Mouse (Mus musculus) frontal cortex, postnatal 10 days (tissue): ENCODE data around the gene Klrb1a.
"Not testable (repeated sequence)": the region's sequence is repeated elsewhere in the genome, so short reads cannot be mapped to it uniquely, and the experiment has no call there.

ENCODE experiments used
- DNase-seq, 2 experiments: peaks; one replicate each; pipeline ENCODE4 v3.0.0; 2022; ENCODE audit warnings: low spot score in 2 of 2, mixed read lengths in 1 of 2

The Klrb1a gene

DNA sequence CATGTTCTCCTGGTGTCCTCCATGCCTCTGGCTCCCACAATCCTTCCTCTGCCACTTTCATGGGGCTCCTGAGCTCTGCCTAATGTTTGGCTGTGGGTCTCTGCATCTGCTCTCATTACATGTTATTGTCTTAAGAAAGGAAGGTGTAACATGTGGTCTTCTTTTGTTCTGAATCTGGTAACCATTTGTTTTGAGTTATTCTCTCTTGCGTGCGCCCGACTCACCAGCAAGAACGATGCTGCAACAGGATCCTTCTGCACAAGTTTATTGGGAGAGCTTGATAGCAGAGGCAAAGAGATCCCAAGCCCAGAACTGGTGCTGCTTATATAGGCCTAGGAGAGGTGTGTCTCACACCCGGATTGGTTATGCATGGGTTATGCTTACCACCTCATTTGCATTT is at the start of gene Klrb1a:
Gene Klrb1a, minus strand, starts transcription at position 101 of the 400 bp plus-strand sequence.
- not testable (repeated sequence) for DNase-seq

DNA sequence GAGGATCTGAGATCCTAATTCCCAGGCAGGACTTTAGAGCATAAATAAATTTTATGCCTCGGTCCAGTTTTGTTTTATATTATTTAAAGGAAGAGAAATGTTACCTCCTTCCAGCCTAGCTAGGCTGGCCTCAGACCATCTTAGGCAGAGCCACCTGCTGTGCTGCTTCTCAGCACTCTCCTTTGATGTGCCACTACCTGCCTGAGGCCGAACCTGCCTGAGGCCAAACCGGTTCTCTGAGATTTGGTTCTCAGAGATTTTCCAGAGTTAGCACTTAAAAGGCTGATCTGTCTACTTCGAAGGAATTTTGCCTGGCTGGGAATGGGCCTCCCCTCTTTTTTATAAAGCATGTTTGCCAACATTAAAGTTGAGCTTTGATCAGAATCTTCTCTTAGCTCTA is 46.6 kb upstream of the Klrb1a start:
- DNase-seq, result no peak

DNA sequence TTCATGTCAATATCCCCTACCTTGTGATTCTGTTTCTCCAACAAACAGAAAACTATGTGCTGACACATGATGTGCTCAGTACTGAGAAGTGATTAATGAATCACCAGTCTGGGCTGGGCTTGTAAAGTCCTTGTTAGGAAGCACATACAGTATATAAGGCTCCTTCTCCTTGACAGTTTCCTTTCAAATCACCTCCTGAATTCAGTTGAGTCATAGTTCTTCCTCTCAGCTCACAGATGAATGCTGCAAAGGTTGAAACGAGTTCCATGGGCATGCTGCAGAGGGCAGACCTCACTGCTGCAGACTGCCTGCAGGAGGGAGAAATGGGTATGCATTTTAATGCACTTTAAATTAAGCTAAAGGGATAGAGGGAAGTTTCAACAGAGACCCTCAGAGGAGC is 38.9 kb upstream of the Klrb1a start, which contains the start of gene Clec2h:
Gene Clec2h, plus strand, starts transcription at position 180 of the 400 bp plus-strand sequence.
- no peak for DNase-seq

DNA sequence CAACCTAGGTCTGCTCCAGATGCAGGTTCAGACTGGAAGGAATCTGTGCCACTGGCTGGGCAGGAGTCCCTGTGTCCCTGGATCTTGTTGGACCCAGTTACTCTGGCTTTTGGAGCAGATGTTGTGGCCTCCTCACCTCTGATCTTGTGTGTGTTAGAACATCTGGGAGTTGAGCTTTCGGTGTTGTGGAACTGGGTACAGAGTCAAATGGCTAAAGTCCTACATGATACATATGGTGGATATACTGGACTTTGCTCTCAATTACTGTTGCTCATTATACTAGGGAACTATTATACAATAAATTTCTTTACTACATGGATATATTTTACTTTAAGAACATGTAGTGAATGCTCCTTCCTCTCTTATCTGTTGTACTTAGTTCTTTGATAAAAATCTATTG is 37.9 kb upstream of the Klrb1a start:
- DNase-seq, result no peak

DNA sequence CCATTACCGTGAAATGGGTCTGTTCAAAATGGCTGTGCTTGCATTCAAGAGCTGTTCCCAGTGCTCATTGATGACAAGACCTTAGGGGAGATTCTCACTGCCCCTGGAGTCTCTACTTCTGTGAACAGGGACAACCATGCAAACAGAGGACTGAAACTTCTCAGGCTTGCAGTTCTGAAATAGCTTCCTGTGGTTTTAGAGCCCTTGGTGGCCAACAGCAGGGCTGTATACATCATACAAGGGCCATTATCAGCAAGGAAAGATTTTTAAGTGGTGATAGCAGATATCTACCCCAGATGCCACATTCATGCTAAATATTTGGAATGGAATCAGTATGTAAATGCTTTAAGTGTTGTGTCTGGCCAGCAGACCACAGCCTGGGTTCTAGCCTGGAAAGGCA is 29.6 kb upstream of the Klrb1a start:
- DNase-seq, result no peak

DNA sequence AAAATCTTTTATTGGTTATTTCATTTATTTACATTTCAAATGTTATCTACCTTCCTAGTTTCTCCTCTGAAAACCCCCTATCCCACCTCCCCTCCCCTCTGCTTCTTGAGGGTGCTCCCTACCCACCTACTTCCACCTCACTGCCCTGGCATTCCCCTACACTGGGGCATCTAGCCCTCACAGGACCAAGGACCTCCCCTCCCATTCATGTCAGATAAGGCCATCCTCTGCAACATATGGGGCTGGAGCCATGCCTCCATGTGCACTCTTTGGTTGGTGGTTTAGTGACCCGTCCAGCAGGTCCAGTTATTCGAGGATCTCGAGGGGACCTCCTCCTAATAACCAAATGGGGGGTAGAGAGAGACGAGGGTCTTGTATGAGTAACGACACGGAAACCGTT is 27.5 kb upstream of the Klrb1a start:
- not testable (repeated sequence) for DNase-seq

DNA sequence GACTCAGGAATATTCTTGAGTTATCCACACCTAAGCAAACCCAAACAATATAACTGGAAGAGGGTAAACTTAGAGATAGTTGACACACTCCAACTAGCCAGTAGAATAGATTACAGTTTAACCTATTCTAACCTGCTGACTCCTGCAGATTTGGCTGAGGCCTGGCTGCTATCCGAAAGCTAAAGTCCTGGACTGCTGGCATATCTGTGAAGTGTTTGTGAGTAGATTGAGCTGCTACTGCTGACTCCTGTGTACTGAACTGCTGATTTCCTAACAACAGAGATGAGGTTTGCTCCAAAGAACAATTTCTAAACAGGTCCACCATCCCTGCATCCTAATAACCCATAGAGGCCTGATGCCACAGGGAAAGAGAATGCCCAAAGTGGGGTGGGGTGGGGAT is 26.9 kb upstream of the Klrb1a start:
- DNase-seq, result no peak

DNA sequence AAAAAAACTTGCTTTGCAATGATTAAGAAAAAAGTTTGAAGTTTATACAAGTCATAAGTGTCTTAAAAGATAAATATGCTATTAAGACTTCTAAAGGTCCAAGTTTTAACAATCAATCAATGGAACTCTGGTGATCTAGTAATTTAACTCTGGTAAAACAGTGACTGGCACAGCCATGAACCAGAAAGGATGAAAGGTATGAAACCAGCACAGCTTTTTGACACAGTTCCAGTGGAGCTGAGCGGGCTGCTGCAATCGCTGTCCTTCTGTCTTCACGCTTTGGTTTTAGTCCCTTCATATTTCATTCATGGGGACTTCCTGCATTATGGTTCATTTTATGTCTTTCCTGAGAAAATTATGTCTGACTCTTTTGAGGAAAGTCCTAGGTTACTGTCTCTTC is 26.3 kb upstream of the Klrb1a start:
- no peak for DNase-seq

DNA sequence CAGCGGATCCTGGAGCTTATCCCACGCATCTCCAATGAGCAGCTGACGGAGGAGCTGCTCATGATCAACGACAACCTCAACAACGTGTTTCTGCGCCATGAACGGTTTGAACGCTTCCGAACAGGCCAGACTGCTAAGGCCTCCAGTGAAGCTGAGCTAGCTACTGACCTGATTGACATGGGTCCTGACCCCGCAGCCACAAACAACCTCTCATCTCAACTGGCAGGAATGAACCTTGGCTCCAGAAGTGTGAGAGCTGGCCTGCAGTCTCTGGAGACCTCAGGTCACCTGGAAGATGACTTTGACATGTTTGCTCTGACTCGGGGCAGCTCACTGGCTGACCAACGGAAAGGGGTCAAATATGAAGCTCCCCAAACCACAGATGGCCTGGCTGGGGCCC is 22.4 kb upstream of the Klrb1a start:
- DNase-seq, result not testable (repeated sequence)

DNA sequence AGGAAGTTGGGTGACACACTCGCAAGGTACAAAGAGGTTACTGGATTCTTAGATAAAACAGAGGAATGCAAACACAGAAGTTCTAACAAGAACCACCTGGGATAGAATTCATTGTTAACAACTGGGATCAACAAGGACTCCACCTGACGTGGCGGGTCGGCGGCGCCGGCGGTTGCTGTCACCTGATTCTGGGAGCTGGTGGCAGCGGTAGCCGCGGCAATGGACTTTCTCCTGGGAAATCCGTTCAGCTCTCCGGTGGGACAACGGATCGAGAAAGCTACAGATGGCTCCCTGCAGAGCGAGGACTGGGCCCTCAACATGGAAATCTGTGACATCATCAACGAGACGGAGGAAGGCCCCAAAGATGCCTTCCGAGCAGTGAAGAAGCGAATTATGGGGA is 21.4 kb upstream of the Klrb1a start:
- DNase-seq, result not testable (repeated sequence)

DNA sequence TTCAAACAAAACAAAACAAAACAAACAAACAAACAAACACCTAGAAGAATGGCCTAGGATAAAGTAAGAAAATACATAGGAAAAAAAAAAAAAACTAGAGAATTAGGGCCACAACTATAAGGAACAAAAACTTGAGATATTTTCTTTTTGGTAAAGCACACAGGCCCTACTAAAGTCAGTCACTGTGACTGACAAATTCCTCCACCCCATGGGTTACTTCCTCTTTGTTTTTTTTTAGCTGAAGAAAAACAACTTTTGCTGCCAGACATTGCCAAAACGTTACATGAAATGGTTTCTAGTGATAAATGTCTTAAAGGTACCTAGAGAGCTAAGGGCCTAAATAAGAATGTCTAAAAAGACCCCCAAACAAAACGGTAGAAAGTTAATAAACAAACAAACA is 20.7 kb upstream of the Klrb1a start:
- no peak for DNase-seq

DNA sequence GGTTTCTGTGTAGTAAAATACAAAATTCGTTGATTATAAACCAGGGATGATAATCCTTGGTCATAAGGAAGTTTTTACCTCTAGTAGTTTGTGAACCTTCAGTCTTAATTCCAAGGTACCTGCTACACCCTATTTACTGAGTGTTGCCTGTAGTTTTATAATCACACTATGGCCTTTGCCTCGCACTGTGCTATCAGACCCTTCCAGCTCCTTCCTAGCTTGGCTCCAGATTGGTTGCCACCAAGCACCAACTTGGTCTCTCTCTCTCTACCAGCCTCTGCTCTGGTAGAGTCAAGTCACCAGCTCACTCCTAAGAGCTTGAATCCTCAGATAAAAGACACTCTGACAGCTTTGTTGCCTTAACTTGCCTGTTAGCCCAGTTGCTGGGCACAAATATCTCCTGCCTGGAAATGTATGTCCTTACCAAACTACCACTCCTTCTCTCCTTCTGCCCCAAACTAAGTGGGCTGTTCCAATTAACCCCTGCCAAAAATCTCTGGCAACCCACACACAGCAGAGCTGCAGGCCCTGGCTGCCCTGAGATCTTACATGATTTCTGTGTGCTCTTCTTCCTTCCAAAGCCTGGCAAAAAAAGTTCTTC is 17.9 kb upstream of the Klrb1a start:
- no peak for DNase-seq

DNA sequence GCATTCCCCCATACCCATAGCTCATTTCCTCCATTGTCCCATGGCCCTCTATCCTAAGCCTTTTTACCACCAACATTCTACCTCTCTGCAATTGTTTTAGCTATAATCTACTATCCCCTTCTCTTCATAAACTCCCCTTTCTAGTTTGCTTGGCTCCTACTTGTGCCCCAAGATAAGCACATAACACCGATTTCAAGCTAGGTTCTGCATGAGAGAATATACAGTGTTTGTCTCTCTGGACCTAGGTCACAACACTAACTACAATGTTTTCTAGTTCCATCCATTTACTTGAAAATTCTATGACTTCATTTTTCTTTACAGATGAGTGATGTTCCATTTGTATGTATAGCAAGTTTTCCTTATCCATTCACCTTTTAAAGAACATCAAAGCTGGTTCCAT is 17.3 kb upstream of the Klrb1a start:
- DNase-seq, result no peak

DNA sequence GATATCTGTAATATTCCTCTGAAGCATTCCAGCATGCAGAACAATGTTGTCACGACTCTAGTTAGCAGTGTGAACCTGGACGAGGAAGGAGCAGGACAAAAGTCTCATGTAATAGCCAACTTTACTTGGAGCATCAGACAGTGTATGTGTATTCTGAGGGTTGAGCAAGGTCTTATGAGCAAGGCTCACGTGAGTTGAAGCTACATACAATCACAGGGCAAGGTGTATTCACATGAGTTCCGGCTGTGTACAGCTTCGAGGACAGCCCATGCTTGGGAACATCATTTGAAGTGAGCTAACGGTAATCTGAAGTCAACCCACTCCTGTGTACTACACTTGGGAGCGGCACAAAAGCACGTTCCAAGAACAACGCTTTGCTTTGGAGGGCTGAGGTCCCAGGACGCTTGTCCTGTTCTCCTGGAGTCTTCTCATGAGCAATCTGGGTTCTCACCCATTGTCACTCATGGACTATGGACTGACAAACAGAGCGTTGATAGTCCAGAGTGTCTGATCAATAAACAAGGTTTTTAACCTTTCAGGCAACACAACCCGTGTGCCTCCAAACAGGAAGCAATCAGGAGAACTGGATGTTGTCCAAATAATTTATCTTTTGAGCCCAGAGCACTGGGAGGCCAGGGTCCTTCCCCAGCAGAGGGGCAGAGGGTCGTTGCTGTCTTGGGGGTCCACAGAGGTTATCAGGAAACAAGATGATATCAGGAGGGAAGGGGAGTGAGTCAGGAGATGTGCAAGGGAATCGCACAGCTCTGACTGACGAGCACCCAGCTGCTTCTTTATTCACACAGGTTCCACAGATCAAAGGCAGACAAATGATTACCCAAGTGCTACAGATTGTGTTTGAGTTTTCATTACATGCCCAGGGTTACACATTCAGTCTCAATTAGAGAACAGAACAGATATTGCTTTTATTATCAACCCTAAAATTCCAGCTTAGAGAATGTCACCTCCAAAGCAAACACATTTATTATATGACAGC is 7.9 kb upstream of the Klrb1a start:
- not testable (repeated sequence) for DNase-seq

DNA sequence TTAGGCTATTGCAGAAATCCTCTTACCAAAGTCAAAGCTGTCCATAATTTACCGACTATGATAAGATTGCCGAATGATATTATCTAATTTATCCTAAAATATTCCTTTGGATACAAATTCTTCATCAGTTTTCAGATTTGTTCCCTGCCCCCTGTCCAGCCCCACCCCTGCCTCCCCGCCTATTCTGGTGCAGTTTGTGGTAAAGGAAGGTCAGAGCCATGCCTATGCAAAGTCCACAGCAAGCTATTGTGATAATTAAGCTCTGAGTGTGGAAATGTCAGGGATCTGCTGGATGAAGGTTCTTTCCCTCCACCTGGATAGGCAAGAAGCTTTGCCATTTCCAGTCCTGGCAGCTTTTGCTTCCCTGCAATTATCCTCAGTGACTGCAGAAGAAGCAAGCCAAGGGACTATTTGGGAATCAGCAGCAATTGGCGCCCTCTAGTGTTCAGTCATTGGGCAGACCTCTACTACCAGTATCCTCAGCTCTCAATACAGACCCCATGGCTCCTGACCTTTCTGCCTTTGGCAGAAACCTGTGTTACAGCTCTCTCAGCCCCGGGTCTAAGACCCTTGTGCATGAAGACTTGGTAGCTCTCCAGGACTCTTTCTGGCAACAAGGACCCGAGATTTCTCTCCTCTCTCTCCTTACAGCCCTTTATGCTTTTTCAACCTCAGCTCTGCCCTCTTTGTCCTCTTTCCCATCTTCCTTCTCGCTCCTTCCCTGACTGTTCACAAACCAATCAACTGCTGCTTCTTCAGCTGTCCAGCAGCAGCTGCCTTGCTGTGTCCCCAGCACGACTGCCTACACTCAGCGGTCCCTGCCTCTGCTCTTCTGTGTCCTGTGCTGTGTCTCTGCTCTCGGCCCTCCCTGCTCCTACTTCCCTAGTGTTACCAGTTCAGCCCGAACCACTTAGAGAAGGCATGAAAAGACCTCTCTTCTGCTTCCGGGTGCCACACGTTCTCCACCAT is 6.7 kb upstream of the Klrb1a start:
- peak in 1 of 2 experiments; percentile 49 for DNase-seq

DNA sequence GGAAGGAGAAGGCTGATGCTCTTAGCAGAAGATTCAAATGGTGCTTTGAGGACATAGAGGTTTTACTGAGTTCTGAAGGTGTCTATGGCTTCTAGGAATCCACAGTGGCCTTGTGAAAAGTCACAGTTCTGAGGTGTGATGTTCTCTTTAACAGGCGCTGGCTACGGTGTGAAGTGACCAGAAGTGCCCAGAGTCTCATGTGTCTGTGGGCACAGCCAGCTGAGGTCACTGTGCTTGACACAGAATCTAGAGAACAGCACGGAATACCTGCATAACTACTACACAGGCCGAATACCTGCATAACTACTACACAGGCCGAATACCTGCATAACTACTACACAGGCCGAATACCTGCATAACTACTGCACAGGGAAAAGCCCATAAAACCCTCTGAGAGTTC is 1.9 kb upstream of the Klrb1a start:
- DNase-seq, result not testable (repeated sequence)

DNA sequence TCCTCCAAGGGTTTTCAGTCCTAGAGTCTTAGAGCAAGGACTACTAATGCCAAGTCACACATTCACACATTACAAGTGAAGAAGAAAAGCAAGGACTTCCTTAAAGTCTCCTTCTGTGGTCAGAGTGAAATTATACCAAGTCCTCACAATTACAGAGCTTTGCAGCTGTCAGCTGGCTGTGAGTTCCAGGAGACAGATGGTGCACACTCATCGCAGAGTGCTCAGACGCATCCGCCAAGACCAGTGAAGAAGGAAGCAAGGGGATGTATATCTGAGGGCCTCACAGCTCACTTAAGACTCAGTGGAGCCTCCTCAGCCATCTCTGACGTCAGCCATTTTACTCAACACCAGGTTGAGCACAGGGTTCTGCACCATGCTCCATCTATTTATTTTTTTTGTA is 1.1 kb upstream of the Klrb1a start:
- DNase-seq, result no peak

DNA sequence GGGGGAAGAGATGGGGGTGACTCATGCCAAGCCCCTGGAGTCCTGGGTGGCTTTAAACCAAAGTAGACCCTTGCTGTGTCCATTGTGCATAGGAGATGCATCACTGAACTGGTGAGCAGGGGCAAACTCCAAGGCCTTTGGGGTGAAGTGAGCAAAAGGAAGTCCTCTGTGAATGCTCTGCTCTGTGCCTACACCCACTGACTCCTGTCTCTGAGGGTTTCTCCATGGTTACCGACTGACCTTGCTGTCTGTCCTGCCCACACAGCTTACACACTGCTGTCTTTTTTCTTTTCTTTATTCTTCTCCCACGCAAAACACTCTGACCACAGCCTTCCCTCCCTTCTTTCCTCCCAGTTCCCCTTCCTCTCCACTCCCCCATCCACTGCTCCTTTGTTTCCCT is 600 bp downstream of the Klrb1a start:
- DNase-seq, result no peak

DNA sequence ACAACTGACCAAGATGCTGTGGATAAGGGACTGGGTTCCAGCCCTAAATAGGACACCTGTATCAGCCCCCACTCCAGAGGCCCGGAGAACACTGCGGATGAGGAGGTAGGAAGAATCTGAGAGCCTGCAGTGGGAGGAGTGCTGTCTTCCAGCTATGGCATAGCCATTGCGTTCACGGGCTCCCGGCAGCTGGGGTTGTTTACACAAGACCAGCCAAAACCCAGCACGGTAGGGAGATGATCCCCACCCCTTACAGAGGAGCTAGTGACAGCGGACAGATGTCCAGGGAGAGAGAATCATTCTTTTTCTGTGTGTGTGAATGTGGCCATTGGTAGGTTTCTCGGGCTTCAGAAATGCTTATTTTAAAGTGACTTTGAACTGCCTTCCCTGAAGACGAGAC is 17.0 kb downstream of the Klrb1a start:
- DNase-seq, result no peak

DNA sequence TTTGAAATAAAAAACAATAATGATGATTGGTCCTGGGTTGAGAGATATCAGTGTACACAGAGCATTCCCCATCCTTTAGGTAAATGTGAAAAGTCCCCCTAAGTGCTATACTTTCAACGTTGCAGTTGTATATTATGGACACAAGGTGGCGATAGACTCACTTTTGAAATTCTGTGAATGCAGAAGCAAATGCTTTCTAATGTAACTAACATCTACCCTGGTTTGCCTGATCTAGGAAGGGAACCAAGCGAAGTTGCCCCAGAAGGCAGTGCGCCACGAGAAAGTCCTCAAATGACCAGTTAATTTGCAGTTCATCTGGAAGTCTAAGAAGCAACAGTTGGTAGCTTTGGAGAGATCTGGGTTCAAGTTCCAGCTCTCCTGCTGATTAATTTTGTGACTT is 18.8 kb downstream of the Klrb1a start:
- DNase-seq, result no peak

DNA sequence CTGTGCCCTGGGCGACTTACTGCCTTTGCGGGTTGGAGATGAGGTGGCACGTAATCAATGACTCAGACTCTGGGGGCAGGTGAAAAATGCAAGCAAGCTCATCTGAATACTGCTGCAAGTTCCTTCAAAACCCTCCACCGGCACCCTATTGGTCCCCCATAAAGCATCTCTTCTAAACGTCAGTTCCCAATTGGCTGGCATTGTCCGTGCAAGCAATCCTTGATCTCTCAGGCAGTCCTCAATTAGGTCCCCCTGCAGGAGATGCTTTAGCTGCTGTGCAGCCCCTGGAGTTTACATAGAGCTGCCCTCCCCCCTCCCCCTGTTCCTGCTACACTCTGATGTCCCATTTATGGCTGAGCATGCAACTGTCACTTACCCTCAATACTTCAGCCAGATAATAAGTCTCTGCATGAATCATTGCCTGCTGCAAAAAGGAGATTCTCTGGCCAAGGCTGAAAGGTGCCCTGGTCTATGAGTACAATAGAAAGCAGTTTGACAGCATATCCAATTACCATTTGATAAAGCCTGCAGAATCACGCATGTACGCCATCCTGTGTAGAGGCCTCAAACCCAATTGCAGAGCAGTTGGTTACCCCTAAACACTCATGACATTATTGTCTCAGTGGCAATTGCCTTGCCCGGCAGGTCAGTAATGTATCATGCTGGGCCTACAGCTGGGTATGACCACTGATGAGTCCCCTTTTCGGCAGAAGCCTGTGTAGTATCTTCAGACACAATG is 20.7 kb downstream of the Klrb1a start:
- DNase-seq, result no peak
